1 mouse cellular context compared by ENCODE assay signal in the genomic region with DNA sequence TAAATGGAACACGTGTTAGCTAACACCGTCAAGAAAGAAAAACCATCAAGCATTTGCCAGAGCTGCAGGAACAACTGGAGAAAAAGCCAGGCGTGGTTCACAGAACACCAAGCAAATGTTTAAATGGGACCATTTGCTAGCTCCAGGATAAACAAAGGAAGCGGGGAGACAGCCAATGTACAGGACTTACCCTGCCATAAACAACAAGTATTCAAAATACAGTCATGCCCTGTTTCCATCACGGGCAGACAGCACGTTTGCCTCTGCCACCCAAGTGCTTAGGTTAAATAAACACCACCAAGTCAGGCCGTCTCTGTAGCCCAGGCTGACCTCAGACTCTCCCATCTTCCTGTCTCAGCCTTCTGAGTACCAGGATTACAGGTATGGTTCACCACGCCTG.
TF ChIP-seq lines count a peak whose summit lies in the region.

No protein-coding gene starts in this region.

TF ChIP-seq in CH12.LX, 34 proteins besides CTCF, POLR2A, EP300 and RAD21 (continued from another document):
- TF ChIP-seq MEF2A (IDR thresholded peaks at IDR 0.05; ENCODE audit: borderline replicate concordance, low read depth, low read length) (no peak), ELF1 (IDR thresholded peaks at IDR 0.05; ENCODE audit: low read depth, low read length) (no peak), MYC (IDR thresholded peaks at IDR 0.05; ENCODE audit: low read depth, low read length) (no peak), TCF12 (IDR thresholded peaks at IDR 0.05; ENCODE audit: low read depth, low read length) (0 out of 2 replicates have a peak, but pooled peaks have one; percentile 18), BHLHE40 (IDR thresholded peaks at IDR 0.05; ENCODE audit: low read depth, low read length) (peak; percentile 51), USF2 (conservative IDR thresholded peaks at IDR 0.05; ENCODE audit: low read depth, low read length) (no peak), POLR2AphosphoS2 (IDR thresholded peaks at IDR 0.05; ENCODE audit: low read depth, low read length) (no peak), SIN3A (IDR thresholded peaks at IDR 0.05; ENCODE audit: low read length) (no peak)
